Mouse (Mus musculus) myocyte (in vitro differentiated cells): ENCODE measurements at regions not wholly inside any gene's neighbourhood (a gene's known extent, or its start where the extent isn't known, plus 50 kb on each side); places are given as distances from the start of the nearest gene placed in this dataset.

Experiments used
- MAX ChIP-seq: IDR thresholded peaks from one replicate; pipeline ENCODE4 v1.6.1; 2011; ENCODE audit warnings: low read depth, mild to moderate bottlenecking, control low read depth
- MYOD1 ChIP-seq, 3 experiments: IDR thresholded peaks; one replicate each; pipeline ENCODE4 v1.6.1; 2011; ENCODE audit warnings: control low read depth in 2 of 3, low read depth in 2 of 3, mild to moderate bottlenecking in 2 of 3, moderate library complexity in 1 of 3; ENCODE audit not compliant: insufficient read length in 2 of 3, control insufficient read depth in 1 of 3
- MYOG ChIP-seq, 3 experiments: IDR thresholded peaks; one replicate each; pipeline ENCODE4 v1.6.1; 2011; ENCODE audit warnings: control low read depth in 2 of 3, low read depth in 2 of 3, mild to moderate bottlenecking in 2 of 3; ENCODE audit not compliant: insufficient read length in 2 of 3, control insufficient read depth in 1 of 3, insufficient read depth in 1 of 3
- POLR2A ChIP-seq: IDR thresholded peaks from one replicate; pipeline ENCODE4 v1.6.1; 2011; ENCODE audit warnings: low read depth, mild to moderate bottlenecking, control low read depth, moderate library complexity; ENCODE audit not compliant: insufficient read length
- POLR2AphosphoS2 ChIP-seq: IDR thresholded peaks from one replicate; pipeline ENCODE4 v1.6.1; 2011; ENCODE audit warnings: low read depth, control low read depth; ENCODE audit not compliant: insufficient read length
- REST ChIP-seq: IDR thresholded peaks from one replicate; pipeline ENCODE4 v1.6.1; 2011; ENCODE audit warnings: mild to moderate bottlenecking, control low read depth, moderate library complexity; ENCODE audit not compliant: insufficient read depth, insufficient read length
- TCF3 ChIP-seq: IDR thresholded peaks from one replicate; pipeline ENCODE4 v1.6.1; 2011; ENCODE audit warnings: low read depth, control low read depth; ENCODE audit not compliant: insufficient read length

DNA sequence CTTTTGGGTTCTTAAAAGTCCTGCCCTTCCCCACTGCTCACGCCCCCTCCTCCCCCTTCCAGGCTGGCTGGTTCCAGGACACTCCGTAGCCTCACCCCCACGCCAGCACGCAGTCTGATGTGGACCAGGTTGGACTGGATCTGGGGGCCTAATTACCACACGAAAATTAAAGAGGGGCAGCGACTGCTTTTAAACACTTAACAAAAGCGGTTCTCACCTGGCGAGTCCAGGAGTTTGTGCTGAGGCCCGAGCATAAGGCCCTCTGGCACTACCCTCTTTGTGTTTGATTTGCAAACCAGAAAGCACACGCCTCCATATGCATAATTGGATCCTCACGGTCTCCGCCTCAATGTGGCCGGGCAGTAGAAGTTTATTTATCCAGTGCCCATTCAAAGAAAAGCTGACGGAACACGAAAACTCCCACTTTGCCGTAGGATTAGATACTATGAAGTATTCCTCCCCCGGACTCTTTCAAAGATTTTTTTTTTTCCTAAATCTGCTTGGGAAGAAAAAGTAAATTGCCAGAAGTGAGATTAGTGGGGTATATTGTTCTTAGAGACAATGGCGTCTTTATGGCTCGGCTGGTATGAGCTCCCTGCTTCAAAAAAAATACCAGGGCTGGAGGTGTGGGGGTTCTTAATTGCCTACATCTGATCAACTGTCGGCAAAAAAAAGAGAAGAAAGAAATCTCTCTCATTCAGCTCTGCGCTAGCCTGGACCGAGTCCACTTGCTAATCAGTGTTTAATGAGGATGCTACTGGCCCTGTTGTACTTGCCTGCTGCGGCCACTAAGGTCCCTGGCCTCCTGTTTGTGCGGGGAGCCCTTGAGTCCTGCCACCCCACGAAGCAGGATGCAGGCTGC is 148.5 kb upstream of the Tut7 start:
- no peak for TF ChIP-seq MYOG (IDR thresholded peaks at IDR 0.05; ENCODE audit: control insufficient read depth in 1 of 3, insufficient read depth in 1 of 3, insufficient read length in 2 of 3, low read depth in 2 of 3)
- no peak for TF ChIP-seq POLR2A
- TF ChIP-seq MYOD1 (IDR thresholded peaks at IDR 0.05; ENCODE audit: control insufficient read depth in 1 of 3, insufficient read length in 2 of 3, low read depth in 2 of 3): no peak
- TF ChIP-seq REST: no peak
- no peak for TF ChIP-seq POLR2AphosphoS2
- no peak for TF ChIP-seq MAX
- TF ChIP-seq TCF3: no peak
